Comparison of ENCODE assay signal across 8 mouse cellular contexts in genomic region chr6:133104609-133104921, GRCm38 (mm10). TPM values are rescaled to one million over a fixed set of nuclear protein-coding genes. Genes with fewer than 3 reads are reported as not detected.
DNase-seq lines count a peak whose midpoint lies in the region; ATAC-seq lines count a peak whose summit lies in the region.

Smim10l1 (plus strand) TSS chr6:133104909.

- intact Hi-C loops in left cerebral cortex, postnatal 36 days (cut with DNase I), result no loop called here

- peak within 1 kb of the TSS; percentile 68 for H3K4me2 ChIP-seq in lung, embryonic 15.5 days
- peak within 1 kb of the TSS; percentile 57 for H3K4me2 ChIP-seq in embryonic facial prominence, embryonic 12.5 days (replicated peaks)
- H3K4me2 ChIP-seq in heart, embryonic 15.5 days, result peak within 1 kb of the TSS; percentile 69
- H3K4me2 ChIP-seq in neural tube, embryonic 13.5 days, result peak within 1 kb of the TSS; percentile 62

- H3K27ac ChIP-seq in lung, embryonic 15.5 days, result peak within 1 kb of the TSS; percentile 98
- peak within 1 kb of the TSS; percentile 97 for H3K27ac ChIP-seq in embryonic facial prominence, embryonic 12.5 days
- peak within 1 kb of the TSS; percentile 97 for H3K27ac ChIP-seq in heart, embryonic 15.5 days
- H3K27ac ChIP-seq in neural tube, embryonic 13.5 days (replicated peaks), result peak within 1 kb of the TSS; percentile 99

- peak within 1 kb of the TSS; percentile 80 for H3K4me3 ChIP-seq in lung, embryonic 15.5 days
- peak within 1 kb of the TSS; percentile 71 for H3K4me3 ChIP-seq in embryonic facial prominence, embryonic 12.5 days
- H3K4me3 ChIP-seq in heart, embryonic 15.5 days, result peak within 1 kb of the TSS; percentile 68
- H3K4me3 ChIP-seq in neural tube, embryonic 13.5 days, result peak within 1 kb of the TSS; percentile 77

- H3K27me3 ChIP-seq in lung, embryonic 15.5 days, result no peaks in the 10 kb centered on the region
- H3K27me3 ChIP-seq in embryonic facial prominence, embryonic 12.5 days, result no peaks in the 10 kb centered on the region
- H3K27me3 ChIP-seq in heart, embryonic 15.5 days, result no peaks in the 10 kb centered on the region
- no peaks in the 10 kb centered on the region for H3K27me3 ChIP-seq in neural tube, embryonic 13.5 days

- H3K9ac ChIP-seq in lung, embryonic 15.5 days, result peak within 1 kb of the TSS; percentile 89
- peak within 1 kb of the TSS; percentile 87 for H3K9ac ChIP-seq in embryonic facial prominence, embryonic 12.5 days
- peak within 1 kb of the TSS; percentile 96 for H3K9ac ChIP-seq in heart, embryonic 15.5 days
- peak within 1 kb of the TSS; percentile 98 for H3K9ac ChIP-seq in neural tube, embryonic 13.5 days

- DNase-seq in lung, adult 18-20 months, result no peak
- no peak for DNase-seq in left cerebral cortex, postnatal 36 days (ENCODE audit: low spot score in 2 of 2)
- DNase-seq in thymus, adult 18-20 months, result no peak
- DNase-seq in cerebellum, postnatal 36 days, result no peak

- no peaks in the 10 kb centered on the region for H3K4me1 ChIP-seq in lung, embryonic 15.5 days
- H3K4me1 ChIP-seq in embryonic facial prominence, embryonic 12.5 days, result no peaks in the 10 kb centered on the region; the same call in 1 of the 2 replicates
- peaks cover 4% of the 10 kb centered on the region; the same call in 1 of the 2 replicates for H3K4me1 ChIP-seq in heart, embryonic 15.5 days (replicated peaks)
- H3K4me1 ChIP-seq in neural tube, embryonic 13.5 days (replicated peaks), result peaks cover 13% of the 10 kb centered on the region

- H3K9me3 ChIP-seq in lung, embryonic 15.5 days, result no peaks in the 10 kb centered on the region
- no peaks in the 10 kb centered on the region for H3K9me3 ChIP-seq in embryonic facial prominence, embryonic 12.5 days
- H3K9me3 ChIP-seq in heart, embryonic 15.5 days (replicated peaks), result no peaks in the 10 kb centered on the region
- no peaks in the 10 kb centered on the region for H3K9me3 ChIP-seq in neural tube, embryonic 13.5 days

- ATAC-seq in lung, embryonic 15.5 days (ENCODE audit: borderline replicate concordance, extremely low read depth, low FRiP score, low TSS enrichment), result no peak
- ATAC-seq in embryonic facial prominence, embryonic 12.5 days (ENCODE audit: insufficient number of reproducible peaks, insufficient read depth, low FRiP score, low TSS enrichment), result no peak
- no peak for ATAC-seq in heart, embryonic 15.5 days (replicated peaks; ENCODE audit: insufficient number of reproducible peaks, insufficient read depth, low FRiP score, low read depth)
- ATAC-seq in neural tube, embryonic 13.5 days (ENCODE audit: low read depth), result no peak

- H3K36me3 ChIP-seq in lung, embryonic 15.5 days, result peaks cover 8% of the 10 kb centered on the region; the same call in 1 of the 2 replicates
- 0 out of 2 replicates have a peak, but pooled peaks cover 6% of the 10 kb centered on the region for H3K36me3 ChIP-seq in embryonic facial prominence, embryonic 12.5 days
- H3K36me3 ChIP-seq in heart, embryonic 15.5 days, result peaks cover 5% of the 10 kb centered on the region; the same call in 1 of the 2 replicates
- H3K36me3 ChIP-seq in neural tube, embryonic 13.5 days, result peaks cover 12% of the 10 kb centered on the region; the same call in 1 of the 2 replicates

RNA-seq across cellular contexts. Expression of gene Smim10l1, which starts in this region (rescaled TPM):
- 79.6 and 79.8 TPM in 2 replicates for polyA plus RNA-seq in lung, embryonic 15.5 days (2015; fragmentation: Nextera tagmentation; extraction: Ambion mirVana)
- polyA plus RNA-seq in embryonic facial prominence, embryonic 12.5 days (2016; fragmentation: Nextera tagmentation; extraction: Ambion mirVana), result 104 and 111 TPM in 2 replicates
- polyA plus RNA-seq in heart, embryonic 15.5 days (2015; fragmentation: Nextera tagmentation; extraction: Ambion mirVana), result 56.1 and 69.9 TPM in 2 replicates
- total RNA-seq in left cerebral cortex, postnatal 36 days (2021), result 10 to 100 TPM; 94.2 to 98.7 TPM
- polyA plus RNA-seq in neural tube, embryonic 13.5 days (2015; fragmentation: Nextera tagmentation; extraction: Ambion mirVana), result 120 and 134 TPM in 2 replicates
